Mouse (Mus musculus) stomach, postnatal 0 days (tissue): ENCODE results near the gene Adcy1. TPM values are rescaled to one million over a fixed set of nuclear protein-coding genes. Genes with fewer than 3 reads are reported as not detected.

Source experiments
- ATAC-seq: fragments of 200-750 bp; cut with Nextera tagmentation; 2 replicates; pipeline ENCODE4 v1.8.0; 2017; ENCODE audit not compliant: low FRiP score, low TSS enrichment
- DNase-seq: peaks from one replicate; pipeline ENCODE4 v3.0.0-alpha.2; 2016; ENCODE audit warnings: low spot score
- H3K27ac ChIP-seq: fragments of 300-500 bp; sonication (generic); replicated peaks from 2 replicates; pipeline ENCODE4 v1.5.1; 2014; ENCODE audit warnings: mild to moderate bottlenecking, control low read depth
- H3K27me3 ChIP-seq: fragments of 300-500 bp; sonication (generic); 2 replicates; pipeline ENCODE4 v1.6.1; 2014; ENCODE audit warnings: low read length; ENCODE audit not compliant: control insufficient read depth, insufficient read depth
- H3K36me3 ChIP-seq: fragments of 300-500 bp; sonication (generic); 2 replicates; pipeline ENCODE4 v1.6.1; 2014; ENCODE audit warnings: low read length, mixed read lengths; ENCODE audit not compliant: control insufficient read depth, insufficient read depth
- H3K4me1 ChIP-seq: fragments of 300-500 bp; sonication (generic); replicated peaks from 2 replicates; pipeline ENCODE4 v1.6.1; 2014; ENCODE audit warnings: antibody characterized with exemption; ENCODE audit not compliant: control insufficient read depth, insufficient read depth
- H3K4me2 ChIP-seq: fragments of 300-500 bp; sonication (generic); replicated peaks from 2 replicates; pipeline ENCODE4 v1.6.1; 2014; ENCODE audit warnings: low read depth, mild to moderate bottlenecking, control low read depth, moderate library complexity
- H3K4me3 ChIP-seq: fragments of 300-500 bp; sonication (generic); 2 replicates; pipeline ENCODE4 v1.5.1; 2014; ENCODE audit warnings: low read depth, low read length, control low read depth
- H3K9ac ChIP-seq: fragments of 300-500 bp; sonication (generic); 2 replicates; pipeline ENCODE4 v1.6.1; 2014; ENCODE audit warnings: mild to moderate bottlenecking, low read length, control low read depth, mixed read lengths
- H3K9me3 ChIP-seq: fragments of 300-500 bp; sonication (generic); 2 replicates; pipeline ENCODE4 v1.6.1; 2016; ENCODE audit warnings: low read length; ENCODE audit not compliant: control insufficient read depth
- CTCF ChIP-seq: IDR thresholded peaks from 2 replicates; pipeline ENCODE4 v1.5.1; 2016; ENCODE audit warnings: antibody characterized with exemption, low read depth, mild to moderate bottlenecking, moderate library complexity
- EP300 ChIP-seq: optimal IDR thresholded peaks from 2 replicates; pipeline ENCODE3; 2016; ENCODE audit warnings: antibody characterized with exemption
- WGBS: fragments of 180-500 bp; shearing (Covaris S2); extraction: QIAGEN DNeasy Blood & Tissue Kit; methylation state at CpG from one replicate; pipeline ENCODE4 v1.1.7; 2014; 5-methylcytosine and 5-hydroxymethylcytosine counted together
- polyA plus RNA-seq: library from polyadenylated mRNA; unstranded; fragments of >200 nt; fragmentation: Nextera tagmentation; extraction: Ambion mirVana; gene quantifications from 2 replicates; pipeline ENCODE4 v1.2.1, GENCODE M21; 2015

Gene Adcy1
- polyA plus RNA-seq, 1 experiment from 2014 or later, result 0.82 TPM

DNA sequence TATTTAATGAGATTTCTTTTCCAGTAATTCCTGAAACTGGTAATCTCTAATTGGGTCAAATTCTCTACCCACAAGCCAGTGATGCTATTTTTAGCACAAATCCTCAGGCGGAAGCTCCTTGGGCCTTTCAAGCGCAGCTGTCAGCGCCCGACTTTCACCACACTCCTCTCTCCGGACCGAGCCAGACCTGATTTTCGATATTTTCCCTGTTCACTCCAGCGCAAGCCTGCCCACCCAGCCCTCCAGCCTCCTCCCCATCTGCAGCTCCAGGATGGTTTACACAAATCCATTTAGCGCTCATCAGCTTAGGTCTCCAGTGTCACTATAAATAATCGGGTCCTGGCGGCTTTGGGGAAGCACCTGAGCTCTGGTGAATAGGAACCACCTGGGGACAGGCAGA lies 7.2 kb upstream of the Adcy1 start:
- H3K4me2 ChIP-seq, result peak overlapping the region; percentile 25; the same call in 1 of the 2 replicates
- peak; percentile 16 for DNase-seq

DNA sequence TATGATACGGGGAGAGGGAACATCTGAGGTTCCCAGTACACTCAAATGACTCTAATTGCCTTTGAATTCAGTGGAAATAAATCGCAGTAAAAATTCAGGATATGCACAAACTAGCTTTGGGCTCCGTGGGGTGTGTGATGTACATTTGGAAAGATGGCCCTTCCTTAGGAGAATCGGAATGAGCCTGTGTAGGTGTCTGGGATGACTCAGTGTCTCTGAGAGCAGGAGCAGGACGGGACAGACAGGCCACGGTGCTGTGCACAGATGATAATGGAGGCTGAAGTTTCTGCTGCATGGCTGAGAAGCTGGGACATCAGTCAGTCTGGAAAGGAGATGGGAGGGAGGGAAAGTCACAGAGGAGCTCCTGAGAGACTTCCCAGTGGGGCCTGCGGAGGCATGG lies 5.5 kb upstream of the Adcy1 start:
- Histone ChIP-seq H3K27me3 (no peaks in the 10 kb centered on the region), H3K4me2 (no peak overlapping the region), H3K4me1 (0 out of 2 replicates have a peak, but pooled peaks cover 2% of the 10 kb centered on the region), H3K4me3 (no peak overlapping the region), H3K9ac (no peak overlapping the region), H3K9me3 (no peaks in the 10 kb centered on the region), H3K36me3 (no peaks in the 10 kb centered on the region), H3K27ac (no peak overlapping the region)
- 87% methylated on average over 7 of the region's 7 CpGs for WGBS
- DNase-seq, result no peak
- ATAC-seq, result no peak
- TF ChIP-seq CTCF (no peak), EP300 (no peak)

More for the DNA sequence above, 7.2 kb upstream of the Adcy1 start:
- H3K36me3 ChIP-seq, result no peaks in the 10 kb centered on the region
- 0 out of 2 replicates have a peak, but pooled peaks cover 2% of the 10 kb centered on the region for H3K4me1 ChIP-seq
- H3K4me3 ChIP-seq, result no peak overlapping the region
- H3K9ac ChIP-seq, result no peak overlapping the region
- ATAC-seq, result no peak
- H3K9me3 ChIP-seq, result no peaks in the 10 kb centered on the region
- WGBS, result 15% methylated on average over 11 of the region's 11 CpGs
- no peaks in the 10 kb centered on the region for H3K27me3 ChIP-seq
- TF ChIP-seq EP300 (no peak), CTCF (no peak)
- H3K27ac ChIP-seq, result no peak overlapping the region

DNA sequence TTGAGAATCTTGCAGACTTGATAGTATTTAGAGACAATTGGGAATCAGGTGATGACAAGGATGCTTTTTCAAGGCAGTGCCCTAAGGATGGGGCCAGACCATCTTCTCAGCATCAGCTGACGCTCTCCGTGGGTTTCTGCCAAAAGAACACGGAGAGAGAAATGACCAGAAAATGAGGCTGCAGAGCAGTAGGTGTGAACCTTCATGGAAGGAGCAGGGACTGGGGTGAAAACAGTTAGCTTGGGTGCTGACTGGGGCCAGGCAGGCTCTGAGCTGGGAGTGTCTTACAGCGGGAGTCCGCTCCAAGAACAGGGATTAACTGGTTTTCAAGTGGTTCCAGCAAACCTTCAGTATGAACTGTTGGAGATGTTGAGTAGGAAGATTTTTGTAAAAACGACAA lies 1.3 kb upstream of the Adcy1 start:
- 27% methylated on average over 6 of the region's 6 CpGs for WGBS
- DNase-seq, result no peak
- no peaks in the 10 kb centered on the region for H3K9me3 ChIP-seq
- no peak for ATAC-seq
- no peak overlapping the region for H3K9ac ChIP-seq
- H3K4me1 ChIP-seq, result peaks cover 4% of the 10 kb centered on the region; the same call in 1 of the 2 replicates
- TF ChIP-seq CTCF, result no peak
- TF ChIP-seq EP300, result no peak
- H3K36me3 ChIP-seq, result no peaks in the 10 kb centered on the region
- H3K4me2 ChIP-seq, result no peak overlapping the region
- no peak overlapping the region for H3K27ac ChIP-seq
- peaks cover 5% of the 10 kb centered on the region; the same call in 1 of the 2 replicates for H3K27me3 ChIP-seq
- H3K4me3 ChIP-seq, result no peak overlapping the region

DNA sequence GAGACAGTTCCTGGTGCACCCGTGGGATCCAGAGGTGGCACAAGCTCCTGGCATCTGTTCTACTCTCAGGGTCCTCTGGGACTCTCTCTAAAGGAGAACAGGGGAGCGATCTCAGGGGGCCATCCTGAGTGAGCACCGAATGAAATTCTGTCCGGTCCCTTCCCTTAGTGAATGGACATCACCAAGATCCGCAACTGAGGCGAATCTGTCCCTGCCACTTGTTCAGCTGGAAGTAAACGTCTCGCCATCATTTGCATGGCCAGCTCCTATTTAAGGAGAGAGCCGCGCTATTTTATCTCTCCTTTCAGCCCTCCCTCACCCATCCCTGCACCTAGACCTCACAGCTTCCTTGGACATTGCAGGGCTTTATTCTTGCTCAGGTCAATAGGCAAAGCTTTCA lies 723 bp upstream of the Adcy1 start:
- no peak for DNase-seq
- TF ChIP-seq EP300 (no peak), CTCF (no peak)
- H3K36me3 ChIP-seq, result no peaks in the 10 kb centered on the region
- 12% methylated on average over 10 of the region's 10 CpGs for WGBS
- peak overlapping the region; percentile 81; the same call in 1 of the 2 replicates for H3K4me2 ChIP-seq
- peaks cover 5% of the 10 kb centered on the region; the same call in 1 of the 2 replicates for H3K27me3 ChIP-seq
- peaks cover 4% of the 10 kb centered on the region; the same call in 1 of the 2 replicates for H3K4me1 ChIP-seq
- no peaks in the 10 kb centered on the region for H3K9me3 ChIP-seq
- peak overlapping the region; percentile 40; the same call in 1 of the 2 replicates for H3K4me3 ChIP-seq
- H3K27ac ChIP-seq, result no peak overlapping the region
- H3K9ac ChIP-seq, result no peak overlapping the region
- no peak for ATAC-seq

DNA sequence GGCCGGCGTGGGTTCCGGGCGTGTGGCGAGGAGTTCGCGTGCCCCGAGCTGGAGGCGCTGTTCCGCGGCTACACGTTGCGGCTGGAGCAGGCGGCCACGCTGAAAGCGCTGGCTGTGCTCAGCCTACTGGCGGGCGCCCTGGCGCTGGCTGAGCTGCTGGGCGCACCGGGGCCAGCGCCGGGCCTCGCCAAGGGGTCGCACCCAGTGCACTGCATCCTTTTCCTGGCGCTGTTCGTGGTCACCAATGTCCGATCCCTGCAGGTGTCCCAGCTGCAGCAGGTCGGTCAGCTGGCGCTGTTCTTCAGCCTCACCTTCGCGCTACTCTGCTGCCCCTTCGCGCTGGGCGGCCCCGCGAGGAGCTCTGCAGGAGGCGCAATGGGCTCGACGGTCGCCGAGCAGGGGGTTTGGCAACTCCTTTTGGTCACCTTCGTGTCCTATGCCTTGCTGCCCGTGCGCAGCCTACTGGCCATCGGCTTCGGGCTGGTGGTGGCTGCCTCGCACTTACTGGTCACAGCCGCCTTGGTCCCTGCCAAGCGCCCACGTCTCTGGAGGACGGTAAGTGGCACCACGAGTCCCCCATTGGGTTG lies 485 bp downstream of the Adcy1 start:
- peaks cover 4% of the 10 kb centered on the region; the same call in 1 of the 2 replicates for H3K4me1 ChIP-seq
- H3K36me3 ChIP-seq, result no peaks in the 10 kb centered on the region
- under 1% methylated on average over 39 of the region's 53 CpGs for WGBS
- peaks cover 5% of the 10 kb centered on the region; the same call in 1 of the 2 replicates for H3K27me3 ChIP-seq
- peak; percentile 48 for DNase-seq
- ATAC-seq, result peak; percentile 53
- peak overlapping the region; percentile 81 for H3K4me2 ChIP-seq
- peak overlapping the region; percentile 49 for H3K4me3 ChIP-seq
- H3K27ac ChIP-seq, result no peak overlapping the region
- no peaks in the 10 kb centered on the region for H3K9me3 ChIP-seq
- H3K9ac ChIP-seq, result peak overlapping the region; percentile 52
- TF ChIP-seq EP300 (no peak), CTCF (peak; percentile 34)

DNA sequence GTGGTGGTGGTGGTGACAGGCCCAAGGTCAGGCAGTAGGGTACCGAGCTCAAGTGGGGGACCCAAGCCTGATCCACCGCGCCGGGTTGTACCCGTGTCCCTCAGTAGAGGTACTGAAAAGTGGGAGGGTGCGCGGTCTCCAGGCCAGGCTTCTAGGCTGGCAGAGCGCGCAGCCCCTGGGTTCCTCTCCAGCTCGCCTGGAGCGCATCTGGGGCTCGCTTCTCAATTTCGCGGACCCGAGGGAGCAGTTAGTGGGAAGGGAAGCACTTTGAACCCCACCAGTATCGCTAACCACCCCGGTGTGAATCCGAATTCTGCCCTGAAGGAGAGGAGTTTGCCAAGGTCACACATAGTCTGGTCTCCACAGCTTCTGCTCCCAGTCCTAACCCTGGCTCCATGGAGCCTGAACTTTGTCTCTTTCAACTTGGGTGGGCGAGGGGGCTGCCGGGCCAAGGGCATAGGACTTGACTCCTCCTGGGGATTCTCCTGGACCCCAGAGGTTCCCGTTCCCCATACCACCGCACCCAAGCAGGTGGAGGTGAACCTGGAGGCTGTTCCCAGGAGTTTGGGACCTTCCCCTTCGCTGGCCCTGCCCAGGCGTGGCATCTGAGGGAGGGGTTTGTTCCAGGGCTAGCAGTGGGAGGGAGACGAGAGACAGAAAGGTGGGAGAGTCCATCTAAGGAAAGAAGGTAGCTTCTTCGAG lies 1.3 kb downstream of the Adcy1 start:
- Histone ChIP-seq H3K27me3 (peaks cover 5% of the 10 kb centered on the region; the same call in 1 of the 2 replicates), H3K9me3 (no peaks in the 10 kb centered on the region), H3K4me1 (peaks cover 4% of the 10 kb centered on the region; the same call in 1 of the 2 replicates), H3K27ac (no peak overlapping the region), H3K9ac (no peak overlapping the region), H3K4me2 (peak overlapping the region; percentile 81), H3K4me3 (peak overlapping the region; percentile 49), H3K36me3 (no peaks in the 10 kb centered on the region)
- DNase-seq, result peak; percentile 40
- 4% methylated on average over 26 of the region's 26 CpGs for WGBS
- no peak for ATAC-seq
- TF ChIP-seq EP300 (no peak), CTCF (no peak)
